Mouse (Mus musculus) layer of hippocampus, adult 9-10 months (tissue): ENCODE measurements around the gene Nemf.
"Not testable (repeated sequence)": the region's sequence is repeated elsewhere in the genome, so short reads cannot be mapped to it uniquely, and the experiment has no call there.

Source experiments
- DNase-seq: peaks from one replicate; pipeline ENCODE4 v3.0.0; 2022; ENCODE audit warnings: low spot score

Nemf gene

GRCm38 (mm10) chr12:69356546-69357299 is at the start of gene Nemf:
Nemf (minus strand) TSS chr12:69357165.
- peak; percentile 74 for DNase-seq

GRCm38 (mm10) chr12:69402594-69403167 is 45.7 kb upstream of the Nemf start:
- DNase-seq, result no peak

DNA sequence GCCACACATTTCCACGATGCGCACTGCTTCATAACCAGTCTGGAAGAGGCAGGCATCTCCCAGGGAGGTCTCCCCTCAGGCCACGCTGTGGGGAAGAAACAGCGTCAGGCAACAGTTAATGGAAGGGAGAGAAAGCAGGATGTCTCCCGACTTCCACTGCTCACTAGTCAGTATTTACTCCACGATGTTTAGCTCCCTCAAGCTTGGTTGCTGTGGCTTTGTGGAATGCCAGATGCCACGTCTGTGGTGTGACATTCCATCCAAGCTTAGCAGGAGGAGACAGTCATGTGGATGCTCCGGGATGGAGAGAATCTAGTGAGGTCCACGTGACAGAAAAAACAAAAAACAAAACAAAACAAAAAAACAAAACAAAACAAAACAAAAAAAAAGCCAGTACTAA is 45.1 kb upstream of the Nemf start:
- no peak for DNase-seq

DNA sequence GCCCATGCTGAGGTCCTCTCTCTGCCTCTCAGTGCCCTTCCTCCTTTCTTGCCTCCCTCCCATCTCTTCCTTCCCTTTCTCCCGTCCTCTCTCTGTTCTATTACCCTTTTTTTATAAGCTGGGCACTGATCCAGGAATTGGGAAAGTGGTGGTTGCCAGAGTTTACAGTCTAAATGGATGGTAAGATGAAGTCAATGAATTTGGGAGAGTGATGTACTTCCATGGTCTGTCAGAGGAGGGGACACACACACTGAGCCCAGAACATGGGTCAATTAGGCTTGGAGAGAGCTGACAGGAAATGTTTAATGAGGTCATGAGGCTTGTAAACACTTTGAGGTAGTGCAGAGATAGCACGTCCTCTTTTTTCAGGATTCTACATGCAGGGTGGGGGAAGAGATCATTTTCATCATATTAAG is 43.9 kb upstream of the Nemf start:
- DNase-seq, result no peak

DNA sequence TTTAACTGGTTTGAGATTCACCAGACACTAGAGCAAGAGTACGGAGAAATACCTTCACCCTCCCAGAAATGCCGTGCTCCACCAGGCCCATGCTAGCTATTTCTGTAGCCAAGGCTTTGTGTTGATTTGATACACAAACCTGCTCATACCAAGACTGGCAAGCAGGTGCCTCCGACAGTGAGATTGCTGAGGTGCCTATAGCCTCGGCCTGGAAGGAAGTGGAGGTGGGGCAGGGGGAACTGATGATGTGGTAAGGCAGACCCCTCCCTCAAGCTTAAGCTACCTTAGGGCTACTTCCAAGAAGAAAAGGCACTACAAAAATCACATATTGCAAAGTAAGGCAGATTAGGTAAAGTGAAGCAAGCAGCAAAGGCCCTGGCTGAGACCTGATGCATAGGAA is 43.4 kb upstream of the Nemf start:
- DNase-seq, result no peak

DNA sequence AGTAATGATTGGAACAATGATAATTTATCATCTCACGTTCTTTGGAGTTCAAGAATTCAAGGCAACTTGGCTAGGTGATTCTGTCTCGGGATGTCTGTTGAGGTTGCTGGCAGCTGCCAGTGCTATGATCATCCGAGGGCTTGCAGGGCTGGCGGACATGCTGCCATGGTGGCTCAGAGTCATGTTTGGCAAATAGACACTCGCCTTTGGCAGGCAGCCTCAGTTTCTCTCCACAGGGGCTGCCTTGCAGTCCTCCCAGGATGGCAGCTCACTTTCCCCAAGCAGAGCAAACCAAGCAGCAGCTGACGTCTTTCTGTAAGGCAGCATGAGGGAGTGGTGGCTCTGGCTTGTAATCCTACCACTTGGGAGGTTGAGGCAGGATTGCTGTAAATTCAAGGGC is 37.5 kb upstream of the Nemf start:
- no peak for DNase-seq

- DNase-seq, result no peak
Measured at GRCm38 (mm10) chr12:69393076-69393475, 36.1 kb upstream of the Nemf start.

DNA sequence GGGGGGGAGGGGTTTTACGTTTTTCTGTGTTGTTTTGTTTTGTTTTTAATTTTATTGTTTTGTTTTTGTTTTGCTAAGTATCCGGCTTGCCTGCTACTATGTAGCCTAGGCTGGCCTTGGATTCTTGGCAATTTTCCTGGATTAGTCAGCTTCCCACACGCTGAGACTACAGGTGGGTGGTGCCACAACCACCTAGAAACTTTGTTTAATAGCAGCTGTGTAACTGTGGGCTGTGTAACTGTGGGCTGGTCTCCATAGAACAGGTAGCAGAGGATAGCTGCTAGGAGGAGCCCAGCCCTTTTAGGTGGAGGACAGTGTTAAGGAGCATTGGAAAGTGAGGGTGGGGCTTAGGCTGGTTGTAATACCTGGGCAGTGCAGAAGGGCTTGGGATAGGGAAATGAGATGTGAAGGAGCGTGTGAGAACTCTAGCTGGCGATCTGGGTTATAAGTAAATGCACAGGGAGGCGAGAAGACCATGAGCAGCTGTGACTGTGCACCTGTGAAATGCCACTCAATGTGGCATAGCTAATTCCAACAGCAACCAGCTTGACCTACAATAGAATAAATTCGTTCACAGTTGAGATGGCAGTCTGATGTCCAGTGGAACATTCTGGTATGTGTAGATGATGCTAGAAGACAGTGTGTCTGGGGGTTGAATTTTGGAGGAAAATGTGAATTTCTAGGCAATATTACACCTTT is 33.2 kb upstream of the Nemf start:
- no peak for DNase-seq

DNA sequence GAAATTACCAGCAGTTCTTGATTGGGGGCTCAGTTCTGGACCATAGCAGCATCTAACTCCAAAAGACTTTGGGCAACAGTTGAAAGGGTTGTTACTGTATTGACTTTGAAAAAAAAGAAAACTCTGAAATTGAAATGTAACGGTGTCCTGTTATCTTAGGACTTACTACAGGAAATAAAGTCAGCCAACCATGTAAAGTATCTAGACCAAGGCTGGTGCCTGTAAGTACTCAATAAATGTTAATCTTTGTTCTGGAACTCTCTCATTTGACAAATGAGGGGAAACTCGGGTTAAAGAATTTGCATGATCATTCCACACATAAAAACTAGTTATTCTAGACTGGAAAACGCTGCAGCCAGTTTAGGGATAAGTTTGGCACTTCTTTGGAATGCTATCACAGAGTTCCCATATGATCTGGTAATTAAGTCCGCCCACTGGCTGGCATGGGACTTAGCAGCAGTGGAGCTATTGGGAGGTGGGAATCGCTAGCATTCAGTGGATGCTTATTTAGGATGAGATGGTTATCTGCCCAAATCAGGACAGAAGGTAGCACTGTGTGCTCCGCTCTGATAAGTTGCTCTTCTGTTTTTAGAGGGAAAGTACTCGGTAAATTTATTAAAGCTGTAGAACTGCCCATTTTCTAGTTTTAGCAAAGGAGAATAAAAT is 32.4 kb upstream of the Nemf start:
- DNase-seq, result no peak

DNA sequence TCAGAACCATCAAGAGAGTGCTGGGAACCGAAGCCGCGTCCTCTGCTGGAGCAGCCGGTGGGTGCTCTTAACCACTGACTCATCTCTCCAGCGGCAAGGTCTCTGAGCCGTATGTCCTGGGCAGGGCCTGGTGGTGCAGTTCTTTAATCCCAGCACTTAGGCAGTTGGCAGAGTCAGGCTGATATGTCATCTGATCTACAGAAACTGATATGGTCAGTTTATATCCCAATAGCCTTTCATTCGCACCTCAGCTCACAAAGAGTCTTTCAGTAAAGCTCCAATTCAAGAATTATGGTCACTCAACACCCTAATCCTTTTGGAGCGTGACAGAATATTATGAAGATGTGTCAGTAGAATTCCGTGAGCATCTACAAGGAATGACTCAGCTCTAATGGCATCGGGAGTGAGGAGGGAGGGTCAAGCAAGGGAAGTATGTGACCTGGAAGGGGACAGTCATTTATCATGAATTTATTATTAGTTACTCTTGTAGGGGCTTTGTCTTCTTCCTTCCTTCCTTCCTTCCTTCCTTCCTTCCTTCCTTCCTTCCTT is 31.4 kb upstream of the Nemf start:
- DNase-seq, result no peak

- not testable (repeated sequence) for DNase-seq
Measured at GRCm38 (mm10) chr12:69386281-69386732, 29.3 kb upstream of the Nemf start.

DNA sequence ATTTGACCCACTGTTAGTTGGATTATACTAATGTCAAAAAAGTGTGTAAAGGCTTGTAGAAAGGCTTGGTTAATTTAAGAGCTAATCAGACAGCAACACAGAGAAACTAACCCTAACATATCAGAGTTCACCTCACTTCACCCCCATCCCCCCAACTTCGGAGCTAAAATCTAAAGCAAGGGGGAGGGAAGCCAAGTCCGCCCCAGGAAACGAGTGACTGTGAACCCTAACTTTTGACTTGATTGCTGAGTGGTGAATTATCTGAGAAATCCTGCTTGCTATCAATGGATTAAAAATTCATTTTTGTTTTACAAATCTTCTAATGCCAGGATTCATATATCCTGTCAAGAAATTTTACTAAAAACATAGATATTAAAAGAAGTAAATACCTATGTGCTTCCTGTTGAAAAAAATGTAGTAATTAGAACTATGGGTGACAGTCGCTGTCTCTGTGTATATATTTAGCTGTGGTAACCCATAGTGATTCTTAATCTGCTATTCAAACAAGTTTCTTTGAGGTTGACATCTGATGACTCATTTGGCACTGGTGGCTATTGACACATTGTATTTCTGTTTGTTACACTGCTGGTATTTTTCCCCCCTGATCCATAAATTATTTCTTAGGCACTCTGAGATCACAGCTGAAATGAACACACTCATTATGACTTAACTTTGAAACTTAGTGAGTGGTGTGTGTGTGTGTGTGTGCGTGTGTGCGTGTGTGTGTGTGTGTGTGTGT is 28.7 kb upstream of the Nemf start:
- no peak for DNase-seq

DNA sequence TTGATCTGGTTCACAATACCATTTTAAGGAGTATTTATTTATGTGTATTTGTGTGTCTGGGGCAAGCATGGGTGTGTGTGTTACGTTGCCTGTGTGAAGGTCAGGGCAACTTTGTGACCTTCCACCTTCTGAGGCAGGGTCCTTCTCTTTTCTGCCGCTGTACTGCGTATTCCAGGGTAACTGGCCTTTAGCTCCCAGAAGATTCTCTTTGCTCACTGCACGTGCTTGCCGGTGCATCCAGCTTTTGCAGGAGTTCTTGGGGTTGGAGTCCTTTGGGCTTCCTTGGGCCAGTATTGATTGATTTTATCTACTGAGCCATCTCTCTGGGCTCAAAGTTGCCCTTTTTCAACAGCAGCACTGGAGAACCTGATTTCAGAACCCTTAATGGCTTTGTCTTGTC is 27.6 kb upstream of the Nemf start:
- no peak for DNase-seq

DNA sequence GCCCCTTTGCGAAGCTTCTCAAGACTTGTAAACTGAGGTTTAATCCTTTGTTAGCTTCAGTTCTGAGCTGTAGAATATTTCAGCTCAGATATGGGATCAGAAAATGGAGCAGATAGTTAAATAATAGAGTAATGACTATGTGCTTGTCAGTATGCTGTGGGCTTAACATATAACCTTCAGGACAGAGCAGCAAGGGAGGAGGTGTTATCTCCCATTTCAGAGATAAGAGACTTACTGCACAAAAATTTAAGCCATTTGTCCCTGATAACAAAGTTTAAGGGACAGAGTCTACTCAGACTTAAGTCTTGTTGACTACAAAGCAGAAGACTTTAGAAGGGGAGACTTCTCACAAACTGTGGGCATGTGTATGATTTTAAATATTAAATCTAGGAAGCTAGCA is 25.9 kb upstream of the Nemf start:
- no peak for DNase-seq

- DNase-seq, result no peak
Measured at GRCm38 (mm10) chr12:69378558-69379454, 21.8 kb upstream of the Nemf start.

DNA sequence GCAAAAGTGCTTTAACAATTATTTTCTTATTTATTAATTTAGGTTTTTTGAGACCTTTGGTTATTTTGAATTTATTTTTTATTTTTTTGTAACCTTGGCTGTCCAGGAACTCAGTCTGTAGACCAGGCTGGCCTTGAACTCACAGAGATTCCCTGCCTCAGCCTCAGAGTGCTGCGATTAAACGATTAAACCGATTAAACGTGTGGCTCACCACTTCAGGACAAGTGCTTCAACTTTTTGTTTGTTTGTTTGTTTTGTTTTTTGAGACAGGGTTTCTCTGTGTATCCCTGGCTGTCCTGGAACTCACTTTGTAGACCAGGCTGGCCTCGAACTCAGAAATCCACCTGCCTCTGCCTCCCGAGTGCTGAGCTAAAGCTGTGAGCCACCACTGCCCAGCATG is 20.7 kb upstream of the Nemf start:
- not testable (repeated sequence) for DNase-seq

DNA sequence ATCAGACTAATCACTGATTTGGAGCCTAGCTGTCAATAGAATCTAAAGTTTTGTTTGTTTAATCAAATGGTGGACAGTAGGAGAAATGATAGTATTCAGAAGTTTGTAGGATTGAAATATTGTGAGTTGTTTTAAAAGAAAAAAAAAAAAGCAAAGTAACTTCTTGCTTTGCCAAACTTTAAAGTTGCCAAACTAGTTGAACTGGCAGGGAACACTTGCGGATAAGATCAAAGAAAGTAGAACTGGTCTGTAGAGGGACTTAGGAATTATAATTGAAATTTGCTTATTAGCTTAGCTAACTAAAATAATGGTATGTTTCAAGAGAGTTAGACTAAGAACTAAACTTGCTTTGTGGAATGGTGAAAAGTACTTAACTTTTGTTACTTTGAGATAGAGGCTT is 20.2 kb upstream of the Nemf start:
- DNase-seq, result no peak

GRCm38 (mm10) chr12:69376132-69376531 is 19.2 kb upstream of the Nemf start:
- no peak for DNase-seq

DNA sequence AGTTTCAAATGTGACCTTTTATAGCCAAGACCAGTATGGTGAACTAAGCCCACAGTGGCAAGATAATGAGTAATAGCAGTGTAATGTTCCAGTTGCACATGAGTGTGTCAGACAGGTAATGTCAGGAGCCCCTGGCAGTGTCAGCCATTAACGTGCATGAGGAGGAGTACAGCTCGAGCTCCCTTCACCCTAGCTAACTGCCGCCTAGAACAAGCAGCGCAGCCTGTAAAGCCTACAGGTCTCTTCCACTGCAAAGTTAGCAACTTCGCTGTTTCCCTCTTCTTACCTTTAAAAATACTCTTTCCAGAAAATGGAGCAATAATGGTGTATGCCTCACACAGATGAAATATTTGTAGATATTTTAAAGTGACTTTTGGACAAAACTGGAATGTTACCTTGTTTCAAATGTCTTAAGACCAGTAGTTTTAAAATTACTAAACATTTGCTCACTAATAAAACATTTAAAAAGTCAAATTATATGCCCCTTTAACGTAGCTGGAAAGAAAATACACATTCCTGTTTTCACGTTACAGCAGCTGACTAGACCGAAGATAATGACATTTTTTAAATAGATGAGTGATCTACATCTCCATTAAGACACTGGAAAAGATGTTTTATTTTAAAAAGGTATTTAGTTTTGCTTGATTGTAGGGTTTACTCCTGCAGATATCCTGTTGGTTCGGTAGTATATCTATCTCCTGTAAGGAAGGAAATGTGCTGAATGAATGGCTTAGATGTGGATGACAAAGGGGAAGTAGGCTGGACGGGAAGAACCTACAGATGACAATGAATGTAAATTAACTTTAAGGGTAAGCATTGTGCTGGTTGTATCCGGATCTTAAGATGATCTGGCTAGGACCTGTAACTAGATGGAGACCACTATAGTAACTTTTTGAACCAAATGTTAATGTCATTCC is 17.1 kb upstream of the Nemf start:
- no peak for DNase-seq
